Mouse (Mus musculus) liver, postnatal 0 days (tissue): Measurements from ENCODE around the gene Foxn1.

ENCODE experiments used
- CTCF ChIP-seq: sonication (generic); IDR thresholded peaks from 2 replicates; pipeline ENCODE4 v1.5.1; 2016; ENCODE audit warnings: antibody characterized with exemption, low read depth
- EP300 ChIP-seq: IDR thresholded peaks from 2 replicates; pipeline ENCODE4 v1.6.1; 2016; ENCODE audit warnings: antibody characterized with exemption, low read depth, mild to moderate bottlenecking

- no peak for TF ChIP-seq CTCF
- TF ChIP-seq EP300: no peak
These were observed 53.7 kb downstream of the Foxn1 start for GRCm38 (mm10) chr11:78332676-78333075.
